In genomic region chr8:5011771-5012170, GRCm38 (mm10) we compare ENCODE assay signal across 12 mouse cellular contexts.
DNase-seq lines count a peak whose midpoint lies in the region; ATAC-seq and TF ChIP-seq lines count a peak whose summit lies in the region.
"Had no signal": no experiment of that assay in that cellular context is flagged by ENCODE, and none has a peak within 500 bp of the region (broad histone marks: within the 10 kb centered on the region; RNA-seq: fewer than 3 reads in every experiment).

No protein-coding gene starts in this region.

- no peak overlapping the region for H3K9ac ChIP-seq in forebrain, embryonic 16.5 days (replicated peaks; ENCODE audit: low read depth, low read length)
- no peak overlapping the region for H3K9ac ChIP-seq in forebrain, embryonic 13.5 days
- H3K9ac ChIP-seq in midbrain, embryonic 14.5 days (replicated peaks; ENCODE audit: low read length) = no peak overlapping the region
- no peak overlapping the region for H3K9ac ChIP-seq in midbrain, embryonic 13.5 days (replicated peaks)
- H3K9ac ChIP-seq: embryonic facial prominence, embryonic 12.5 days; forebrain, embryonic 12.5 days had no signal

- no peak overlapping the region for H3K4me3 ChIP-seq in forebrain, embryonic 16.5 days (replicated peaks; ENCODE audit: low read length)
- H3K4me3 ChIP-seq in forebrain, embryonic 13.5 days = no peak overlapping the region
- no peak overlapping the region for H3K4me3 ChIP-seq in midbrain, embryonic 14.5 days (replicated peaks; ENCODE audit: low read depth, low read length)
- no peak overlapping the region for H3K4me3 ChIP-seq in midbrain, embryonic 13.5 days (replicated peaks)
- H3K4me3 ChIP-seq: embryonic facial prominence, embryonic 10.5 days; embryonic facial prominence, embryonic 12.5 days; forebrain, embryonic 12.5 days had no signal

- no peaks in the 10 kb centered on the region for H3K36me3 ChIP-seq in forebrain, embryonic 16.5 days (ENCODE audit: control insufficient read depth, insufficient read depth)
- H3K36me3 ChIP-seq in forebrain, embryonic 13.5 days (ENCODE audit: poor library complexity, severe bottlenecking) = no peaks in the 10 kb centered on the region
- H3K36me3 ChIP-seq in midbrain, embryonic 14.5 days (ENCODE audit: control insufficient read depth, insufficient read depth, low read length) = no peaks in the 10 kb centered on the region
- no peaks in the 10 kb centered on the region for H3K36me3 ChIP-seq in midbrain, embryonic 13.5 days
- H3K36me3 ChIP-seq: embryonic facial prominence, embryonic 10.5 days; embryonic facial prominence, embryonic 12.5 days; forebrain, embryonic 12.5 days had no signal

- WGBS in forebrain, embryonic 16.5 days = 68% methylated on average over 3 of the region's 3 CpGs
- 72% methylated on average over 3 of the region's 3 CpGs for WGBS in forebrain, embryonic 13.5 days
- 62% methylated on average over 3 of the region's 3 CpGs for WGBS in midbrain, embryonic 14.5 days
- 69% methylated on average over 3 of the region's 3 CpGs for WGBS in midbrain, embryonic 13.5 days

- no peak overlapping the region for H3K27ac ChIP-seq in forebrain, embryonic 16.5 days (ENCODE audit: low read length)
- H3K27ac ChIP-seq in forebrain, embryonic 13.5 days = no peak overlapping the region
- H3K27ac ChIP-seq in midbrain, embryonic 14.5 days (replicated peaks; ENCODE audit: low read depth, low read length) = no peak overlapping the region
- H3K27ac ChIP-seq in midbrain, embryonic 13.5 days = no peak overlapping the region
- H3K27ac ChIP-seq: embryonic facial prominence, embryonic 10.5 days; embryonic facial prominence, embryonic 12.5 days; forebrain, embryonic 12.5 days had no signal

- DNase-seq in midbrain, embryonic 14.5 days = peak; percentile 9
- peak; percentile 54 for DNase-seq in brain, embryonic 14.5 days (ENCODE audit: low read depth)
- no peak for DNase-seq in spleen, postnatal 14 days (ENCODE audit: low spot score in 2 of 2)
- DNase-seq: adrenal gland, adult 2 months; adrenal gland, postnatal 10 days; adrenal gland, postnatal 25 days had no signal

- no peak for TF ChIP-seq CTCF in brain, embryonic 14.5 days (IDR thresholded peaks at IDR 0.05; ENCODE audit: borderline replicate concordance, extremely low read depth, insufficient read depth, insufficient read length)

- no peaks in the 10 kb centered on the region for H3K27me3 ChIP-seq in forebrain, embryonic 16.5 days (replicated peaks; ENCODE audit: control insufficient read depth, insufficient read depth, low read length)
- no peaks in the 10 kb centered on the region for H3K27me3 ChIP-seq in forebrain, embryonic 13.5 days
- no peaks in the 10 kb centered on the region for H3K27me3 ChIP-seq in midbrain, embryonic 14.5 days (ENCODE audit: control insufficient read depth, insufficient read depth, low read length)
- no peaks in the 10 kb centered on the region for H3K27me3 ChIP-seq in midbrain, embryonic 13.5 days
- H3K27me3 ChIP-seq: embryonic facial prominence, embryonic 12.5 days; forebrain, embryonic 12.5 days had no signal

- H3K4me2 ChIP-seq in forebrain, embryonic 16.5 days (ENCODE audit: low read length) = no peak overlapping the region
- no peak overlapping the region for H3K4me2 ChIP-seq in forebrain, embryonic 13.5 days
- no peak overlapping the region for H3K4me2 ChIP-seq in midbrain, embryonic 14.5 days (ENCODE audit: low read length)
- H3K4me2 ChIP-seq in midbrain, embryonic 13.5 days (replicated peaks) = no peak overlapping the region
- H3K4me2 ChIP-seq: embryonic facial prominence, embryonic 12.5 days; forebrain, embryonic 12.5 days had no signal

- no peak for TF ChIP-seq POLR2A in brain, embryonic 14.5 days (IDR thresholded peaks at IDR 0.05; ENCODE audit: borderline replicate concordance, extremely low read depth, insufficient read depth, insufficient read length, poor library complexity, severe bottlenecking)

- H3K4me1 ChIP-seq in forebrain, embryonic 16.5 days (replicated peaks; ENCODE audit: control insufficient read depth, insufficient read depth, low read length) = no peaks in the 10 kb centered on the region
- peaks cover 4% of the 10 kb centered on the region; the same call in 1 of the 2 replicates for H3K4me1 ChIP-seq in forebrain, embryonic 13.5 days
- H3K4me1 ChIP-seq in midbrain, embryonic 14.5 days (ENCODE audit: control insufficient read depth, insufficient read depth, low read length) = no peaks in the 10 kb centered on the region
- H3K4me1 ChIP-seq in midbrain, embryonic 13.5 days (replicated peaks) = no peaks in the 10 kb centered on the region
- H3K4me1 ChIP-seq: embryonic facial prominence, embryonic 10.5 days; embryonic facial prominence, embryonic 12.5 days; forebrain, embryonic 12.5 days had no signal

- no peaks in the 10 kb centered on the region for H3K9me3 ChIP-seq in forebrain, embryonic 16.5 days (ENCODE audit: control insufficient read depth, low read length)
- H3K9me3 ChIP-seq in forebrain, embryonic 13.5 days (replicated peaks) = no peaks in the 10 kb centered on the region
- H3K9me3 ChIP-seq in midbrain, embryonic 14.5 days (ENCODE audit: control insufficient read depth, low read length) = no peaks in the 10 kb centered on the region
- no peaks in the 10 kb centered on the region for H3K9me3 ChIP-seq in midbrain, embryonic 13.5 days
- H3K9me3 ChIP-seq: embryonic facial prominence, embryonic 10.5 days; embryonic facial prominence, embryonic 12.5 days; forebrain, embryonic 12.5 days had no signal

- 0 out of 2 replicates have a peak, but pooled peaks have one; percentile 31 for ATAC-seq in forebrain, embryonic 16.5 days
- no peak for ATAC-seq in forebrain, embryonic 13.5 days
- ATAC-seq in midbrain, embryonic 14.5 days (ENCODE audit: low FRiP score, low TSS enrichment) = no peak
- no peak for ATAC-seq in midbrain, embryonic 13.5 days

Comparison
In these comparisons a context has a peak if more than half of its experiments do, and no peak if none do; other contexts are left out.
1. DNase-seq: peak in midbrain, embryonic 14.5 days (single experiment) and brain, embryonic 14.5 days (single experiment); none in spleen, postnatal 14 days (0 of 2).